Mouse (Mus musculus) liver, embryonic 11.5 days (tissue): ENCODE data around the gene Lyrm9. TPM values are rescaled to one million over a fixed set of nuclear protein-coding genes. Genes with fewer than 3 reads are reported as not detected.

ENCODE experiments used
- ATAC-seq: fragments of 200-750 bp; cut with Nextera tagmentation; replicated peaks from 2 replicates; pipeline ENCODE4 v1.8.0; 2017; ENCODE audit warnings: moderate number of reproducible peaks, mild to moderate bottlenecking, moderate TSS enrichment, moderate library complexity; ENCODE audit not compliant: low FRiP score
- DNase-seq: peaks from one replicate; pipeline ENCODE4 v3.0.0-alpha.2; 2017; ENCODE audit warnings: low spot score
- H3K27ac ChIP-seq: fragments of 300-500 bp; sonication (generic); 2 replicates; pipeline ENCODE4 v1.5.1; 2014; ENCODE audit warnings: mild to moderate bottlenecking, low read depth, low read length, control low read depth
- H3K27me3 ChIP-seq: fragments of 300-500 bp; sonication (generic); replicated peaks from 2 replicates; pipeline ENCODE4 v1.6.1; 2014; ENCODE audit warnings: low read length, mixed read lengths; ENCODE audit not compliant: control insufficient read depth, insufficient read depth
- H3K36me3 ChIP-seq: fragments of 300-500 bp; sonication (generic); 2 replicates; pipeline ENCODE4 v1.6.1; 2014; ENCODE audit warnings: mild to moderate bottlenecking, low read length, moderate library complexity, mixed read lengths; ENCODE audit not compliant: control insufficient read depth, insufficient read depth
- H3K4me1 ChIP-seq: fragments of 300-500 bp; sonication (generic); replicated peaks from 2 replicates; pipeline ENCODE4 v1.6.1; 2014; ENCODE audit warnings: low read length, mixed read lengths; ENCODE audit not compliant: control insufficient read depth, insufficient read depth
- H3K4me2 ChIP-seq: fragments of 300-500 bp; sonication (generic); 2 replicates; pipeline ENCODE4 v1.6.1; 2014; ENCODE audit warnings: mild to moderate bottlenecking, control low read depth, moderate library complexity
- H3K4me3 ChIP-seq: fragments of 300-500 bp; sonication (generic); 2 replicates; pipeline ENCODE4 v1.5.1; 2014; ENCODE audit warnings: low read depth, low read length, control low read depth
- H3K9ac ChIP-seq: fragments of 300-500 bp; sonication (generic); 2 replicates; pipeline ENCODE4 v1.6.1; 2014; ENCODE audit warnings: low read depth, low read length, control low read depth
- H3K9me3 ChIP-seq: fragments of 300-500 bp; sonication (generic); 2 replicates; pipeline ENCODE4 v1.6.1; 2016; ENCODE audit warnings: low read length, inconsistent platforms, mixed read lengths; ENCODE audit not compliant: control insufficient read depth
- WGBS: fragments of 180-500 bp; shearing (Covaris S2); extraction: QIAGEN DNeasy Blood & Tissue Kit; methylation state at CpG from one replicate; pipeline ENCODE4 v1.1.7; 2014; 5-methylcytosine and 5-hydroxymethylcytosine counted together
- polyA plus RNA-seq: library from polyadenylated mRNA; unstranded; fragments of >200 nt; fragmentation: Nextera tagmentation; extraction: Ambion mirVana; gene quantifications from 2 replicates; pipeline ENCODE4 v1.2.1, GENCODE M21; 2014

Lyrm9 gene
- polyA plus RNA-seq, 1 experiment from 2014 or later, result 28.7 TPM

GRCm38 (mm10) chr11:78851216-78851870 lies 25.0 kb downstream of the Lyrm9 start:
- Histone ChIP-seq H3K36me3 (no peaks in the 10 kb centered on the region), H3K27me3 (no peaks in the 10 kb centered on the region)

GRCm38 (mm10) chr11:78851871-78852265 lies 25.5 kb downstream of the Lyrm9 start:
- 53% methylated on average over 6 of the region's 6 CpGs for WGBS

More at GRCm38 (mm10) chr11:78851216-78851870, 25.0 kb downstream of the Lyrm9 start:
- no peak overlapping the region for H3K4me2 ChIP-seq
- H3K27ac ChIP-seq, result no peak overlapping the region
- H3K4me3 ChIP-seq, result no peak overlapping the region
- DNase-seq (no peak), ATAC-seq (no peak)
- H3K9me3 ChIP-seq, result no peaks in the 10 kb centered on the region
- peaks cover 4% of the 10 kb centered on the region; the same call in 1 of the 2 replicates for H3K4me1 ChIP-seq
- no peak overlapping the region for H3K9ac ChIP-seq
- WGBS, result 56% methylated on average over 9 of the region's 9 CpGs

GRCm38 (mm10) chr11:78852529-78852928 lies 26.1 kb downstream of the Lyrm9 start:
- no peak for DNase-seq
- H3K4me2 ChIP-seq, result no peak overlapping the region
- H3K4me3 ChIP-seq, result no peak overlapping the region
- no peaks in the 10 kb centered on the region for H3K9me3 ChIP-seq
- H3K27me3 ChIP-seq, result no peaks in the 10 kb centered on the region
- WGBS, result 78% methylated on average over 11 of the region's 11 CpGs
- H3K36me3 ChIP-seq, result no peaks in the 10 kb centered on the region
- peaks cover 4% of the 10 kb centered on the region; the same call in 1 of the 2 replicates for H3K4me1 ChIP-seq
- H3K27ac ChIP-seq, result no peak overlapping the region
- H3K9ac ChIP-seq, result no peak overlapping the region
- no peak for ATAC-seq

More at GRCm38 (mm10) chr11:78851871-78852265, 25.5 kb downstream of the Lyrm9 start:
- Histone ChIP-seq H3K4me3 (no peak overlapping the region), H3K27me3 (no peaks in the 10 kb centered on the region), H3K4me1 (peaks cover 4% of the 10 kb centered on the region; the same call in 1 of the 2 replicates), H3K9me3 (no peaks in the 10 kb centered on the region), H3K9ac (no peak overlapping the region), H3K4me2 (no peak overlapping the region), H3K36me3 (no peaks in the 10 kb centered on the region), H3K27ac (no peak overlapping the region)
- DNase-seq (no peak), ATAC-seq (no peak)

GRCm38 (mm10) chr11:78856310-78856709 lies 29.9 kb downstream of the Lyrm9 start:
- Histone ChIP-seq H3K9me3 (no peaks in the 10 kb centered on the region), H3K27ac (no peak overlapping the region), H3K27me3 (no peaks in the 10 kb centered on the region), H3K36me3 (no peaks in the 10 kb centered on the region), H3K4me3 (no peak overlapping the region), H3K9ac (no peak overlapping the region), H3K4me1 (no peaks in the 10 kb centered on the region), H3K4me2 (no peak overlapping the region)
- 8% methylated on average over 7 of the region's 7 CpGs for WGBS
- DNase-seq, result peak; percentile 68
- ATAC-seq, result no peak

- 20% methylated on average over 3 of the region's 3 CpGs for WGBS
- no peak for DNase-seq
- no peak overlapping the region for H3K4me2 ChIP-seq
- no peak overlapping the region for H3K27ac ChIP-seq
- H3K4me3 ChIP-seq, result no peak overlapping the region
- H3K9ac ChIP-seq, result no peak overlapping the region
- no peaks in the 10 kb centered on the region for H3K36me3 ChIP-seq
- no peaks in the 10 kb centered on the region for H3K4me1 ChIP-seq
- no peaks in the 10 kb centered on the region for H3K9me3 ChIP-seq
- no peaks in the 10 kb centered on the region for H3K27me3 ChIP-seq
- no peak for ATAC-seq
These were observed 31.2 kb downstream of the Lyrm9 start for GRCm38 (mm10) chr11:78857611-78858010.

GRCm38 (mm10) chr11:78863898-78864297 lies 37.5 kb downstream of the Lyrm9 start:
- Histone ChIP-seq H3K4me2 (no peak overlapping the region), H3K27me3 (no peaks in the 10 kb centered on the region), H3K36me3 (no peaks in the 10 kb centered on the region), H3K9ac (no peak overlapping the region), H3K9me3 (no peaks in the 10 kb centered on the region), H3K27ac (no peak overlapping the region), H3K4me1 (no peaks in the 10 kb centered on the region), H3K4me3 (no peak overlapping the region)
- 79% methylated on average over 4 of the region's 4 CpGs for WGBS
- DNase-seq (no peak), ATAC-seq (no peak)

- H3K27me3 ChIP-seq, result no peaks in the 10 kb centered on the region
- no peak overlapping the region for H3K9ac ChIP-seq
- no peak overlapping the region for H3K27ac ChIP-seq
- no peak for ATAC-seq
- no peak for DNase-seq
- H3K4me1 ChIP-seq, result no peaks in the 10 kb centered on the region
- no peaks in the 10 kb centered on the region for H3K9me3 ChIP-seq
- no peaks in the 10 kb centered on the region for H3K36me3 ChIP-seq
- 49% methylated on average over 5 of the region's 5 CpGs for WGBS
- no peak overlapping the region for H3K4me3 ChIP-seq
- no peak overlapping the region for H3K4me2 ChIP-seq
These were observed 38.3 kb downstream of the Lyrm9 start for GRCm38 (mm10) chr11:78864567-78865278.

- Histone ChIP-seq H3K4me3 (no peak overlapping the region), H3K27ac (no peak overlapping the region), H3K9ac (no peak overlapping the region), H3K36me3 (no peaks in the 10 kb centered on the region), H3K9me3 (no peaks in the 10 kb centered on the region), H3K4me1 (no peaks in the 10 kb centered on the region), H3K27me3 (no peaks in the 10 kb centered on the region), H3K4me2 (no peak overlapping the region)
- no peak for DNase-seq
- ATAC-seq, result no peak
- 75% methylated on average over 2 of the region's 2 CpGs for WGBS
These were observed 38.9 kb downstream of the Lyrm9 start for GRCm38 (mm10) chr11:78865314-78865713.

GRCm38 (mm10) chr11:78866486-78866885 lies 40.1 kb downstream of the Lyrm9 start:
- Histone ChIP-seq H3K9me3 (no peaks in the 10 kb centered on the region), H3K4me1 (no peaks in the 10 kb centered on the region), H3K27me3 (no peaks in the 10 kb centered on the region), H3K36me3 (no peaks in the 10 kb centered on the region), H3K4me2 (no peak overlapping the region), H3K27ac (no peak overlapping the region), H3K9ac (no peak overlapping the region), H3K4me3 (no peak overlapping the region)
- ATAC-seq (no peak), DNase-seq (no peak)
- 82% methylated on average over 3 of the region's 3 CpGs for WGBS
